Mouse (Mus musculus): ENCODE data around the gene Traip.
"Not testable (repeated sequence)": the region's sequence is repeated elsewhere in the genome, so short reads cannot be mapped to it uniquely, and the experiment has no call there.

Gene Traip

DNA sequence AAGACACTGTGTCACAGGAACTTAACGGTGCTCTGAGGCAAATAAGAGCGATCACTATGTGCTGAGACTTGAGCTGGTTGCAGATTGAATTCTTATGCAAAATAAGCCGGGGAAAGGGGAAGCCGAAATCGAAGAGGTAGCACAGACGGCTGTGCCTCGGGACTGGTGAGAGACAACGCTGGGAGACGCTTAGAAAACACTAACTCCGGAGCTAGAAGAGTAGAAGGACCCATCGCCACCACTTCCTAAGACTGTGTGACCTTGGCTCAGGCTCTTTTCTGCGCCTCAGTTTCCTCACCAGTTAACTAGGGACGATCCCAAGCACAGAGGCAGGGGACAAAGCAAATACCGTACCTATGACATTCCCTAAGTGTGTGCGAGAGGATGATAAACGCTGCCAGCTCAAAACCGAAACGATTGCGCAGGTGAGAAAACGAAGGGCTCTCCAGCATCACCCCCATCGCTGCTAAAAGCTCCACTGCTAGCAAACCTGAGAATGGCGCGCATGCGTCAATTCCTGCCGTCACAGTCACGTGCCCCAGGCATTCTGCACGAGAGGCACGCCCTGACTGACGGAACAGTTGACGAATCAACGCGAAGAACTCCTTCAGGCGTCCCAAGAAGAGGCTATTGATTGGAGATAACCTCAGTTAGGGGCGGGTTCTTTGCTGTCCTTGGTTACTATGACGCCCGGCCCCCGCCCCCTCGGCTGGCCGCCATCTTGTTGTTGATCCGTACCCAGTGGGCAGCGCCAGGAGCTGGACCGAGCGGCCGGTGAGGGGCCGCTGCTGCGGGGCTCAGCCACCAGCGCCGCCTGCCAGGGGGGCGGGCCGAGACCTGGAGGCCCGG is 52.2 kb downstream of the Traip start, which contains the start of gene Ip6k1:
Ip6k1 (plus strand) TSS at position 580 of the 849 bp plus-strand sequence.
- peak; percentile 98 for ATAC-seq (ENCODE audit: low TSS enrichment)

DNA sequence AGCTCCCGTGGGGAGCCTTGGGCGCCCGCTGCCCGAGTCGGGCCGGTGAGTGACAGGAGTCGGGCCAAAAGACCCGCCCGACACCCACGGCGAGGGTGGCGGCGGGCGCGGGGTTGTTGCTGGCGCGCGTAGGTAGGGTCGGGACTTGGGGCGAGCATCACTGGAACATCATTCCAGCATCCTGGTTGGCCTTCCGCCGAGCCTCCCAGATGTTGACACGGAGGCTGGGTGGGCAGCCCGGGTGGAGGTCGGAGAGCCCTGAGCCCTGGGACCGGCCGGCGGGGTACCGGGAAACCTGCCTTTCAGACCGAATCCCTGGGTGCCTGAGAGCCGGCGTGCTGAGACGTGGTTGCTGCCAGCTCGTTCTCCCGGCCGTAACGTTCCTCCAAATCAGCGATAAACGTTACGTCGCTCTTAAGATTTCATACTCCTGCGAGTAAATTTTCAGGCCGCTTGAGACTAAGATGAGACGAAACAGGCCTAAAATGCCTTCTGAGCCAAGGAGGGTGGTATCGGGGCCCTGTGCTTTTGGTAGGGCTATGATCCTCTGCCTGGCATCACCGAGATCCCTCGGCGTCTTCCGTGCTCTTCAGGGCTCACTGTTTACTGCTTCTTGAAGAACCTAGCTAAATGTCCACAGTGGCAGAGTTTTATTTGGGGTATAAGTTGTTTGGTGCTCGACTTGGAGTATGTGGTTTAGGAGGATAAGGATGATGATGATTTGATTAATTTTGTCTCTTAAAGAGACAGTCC is 53.0 kb downstream of the Traip start:
- ATAC-seq (ENCODE audit: low TSS enrichment) = peak; percentile 28

DNA sequence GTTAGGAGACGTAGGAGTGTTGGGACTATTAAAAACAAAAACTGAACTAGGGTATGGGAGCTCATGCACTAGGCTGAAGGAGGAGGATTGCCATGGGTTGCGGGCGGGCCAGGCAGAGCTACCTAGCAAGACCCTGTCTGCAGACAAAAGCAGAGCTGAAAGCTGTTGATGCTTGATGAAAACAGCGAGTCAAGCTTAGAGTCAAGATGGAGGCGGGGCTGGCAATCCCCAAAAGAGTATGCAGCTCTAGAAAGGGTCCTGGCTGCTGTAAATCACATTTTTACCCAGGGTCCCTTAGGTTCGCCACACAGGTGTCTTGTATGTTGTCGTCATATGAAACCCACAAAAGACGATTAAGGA is 53.6 kb downstream of the Traip start:
- no peak for ATAC-seq (ENCODE audit: low TSS enrichment)

DNA sequence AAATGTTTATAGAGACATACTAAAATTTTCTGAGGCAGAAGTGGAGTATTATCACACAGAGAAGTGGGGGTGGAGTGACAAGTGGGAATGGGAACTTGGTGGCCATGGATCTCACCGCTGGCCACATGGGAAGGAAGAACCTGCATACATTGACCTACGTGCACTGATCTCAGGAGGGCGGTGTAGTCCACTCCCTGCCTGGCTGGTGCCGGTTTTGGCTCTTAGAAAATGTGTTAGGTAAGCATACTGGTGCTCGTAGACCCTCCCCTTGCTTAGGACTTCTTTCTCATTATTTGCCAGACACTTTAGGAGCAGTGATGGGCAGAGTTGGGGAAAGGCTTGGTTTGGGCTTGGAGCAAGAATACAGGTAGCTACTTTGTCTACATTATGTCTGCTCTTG is 58.1 kb downstream of the Traip start:
- no peak for ATAC-seq (ENCODE audit: low TSS enrichment)

DNA sequence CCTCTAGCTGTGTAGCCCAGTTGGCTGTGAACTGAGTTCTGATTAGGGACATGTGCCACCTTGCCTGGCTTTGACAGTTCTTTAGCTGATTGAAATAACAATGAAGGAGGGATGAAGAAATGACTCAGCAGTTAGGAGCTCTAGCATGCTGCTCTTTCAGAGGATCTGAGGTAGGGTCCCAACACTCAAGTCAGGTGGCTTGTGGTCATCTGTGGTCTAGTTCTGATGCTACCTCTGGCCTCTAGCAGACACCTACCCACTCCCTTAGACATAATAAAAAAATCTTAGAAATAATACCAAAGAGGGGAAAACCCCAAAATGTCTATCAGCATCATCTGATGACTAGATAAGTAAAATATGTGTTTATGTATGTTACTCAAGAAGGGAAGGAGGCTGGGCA is 60.4 kb downstream of the Traip start:
- ATAC-seq (ENCODE audit: low TSS enrichment) = no peak

DNA sequence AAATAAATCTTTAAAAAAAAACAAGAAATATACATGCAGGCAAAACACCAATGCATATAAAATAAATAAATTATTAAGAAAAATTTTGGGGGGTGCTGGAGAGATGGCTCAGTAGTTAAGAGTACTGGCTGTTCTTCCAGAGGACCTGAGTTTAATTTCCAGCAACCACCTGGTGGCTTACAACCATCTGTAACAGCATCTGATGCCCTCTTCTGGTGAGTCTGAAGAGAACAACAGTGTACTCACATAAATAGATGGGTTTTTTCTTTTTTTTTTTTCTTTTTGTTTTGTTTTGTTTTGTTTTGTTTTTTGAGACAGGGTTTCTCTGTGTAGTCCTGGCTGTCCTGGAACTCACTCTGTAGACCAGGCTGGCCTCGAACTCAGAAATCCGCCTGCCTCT is 63.6 kb downstream of the Traip start:
- not testable (repeated sequence) for ATAC-seq (ENCODE audit: low TSS enrichment)

DNA sequence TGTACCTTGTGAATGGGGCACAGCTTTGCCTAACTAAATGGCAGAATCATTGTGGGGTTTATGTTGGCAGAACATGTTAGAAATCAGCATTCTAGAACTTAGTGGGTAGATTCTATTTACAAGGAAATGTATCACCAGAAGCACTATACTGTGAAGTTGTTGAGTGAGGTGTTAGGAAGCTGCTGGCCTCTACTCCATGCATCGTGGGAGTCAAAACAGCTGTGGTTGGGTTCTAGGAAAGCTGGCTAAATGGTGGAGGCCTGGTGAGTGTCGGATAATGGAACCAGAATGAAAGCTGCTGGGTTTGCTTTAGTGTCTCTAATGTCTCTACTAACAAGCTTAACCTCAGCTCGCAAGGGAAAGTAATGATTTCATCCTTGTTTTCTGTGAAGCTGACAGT is 67.2 kb downstream of the Traip start:
- peak; percentile 98 for ATAC-seq (ENCODE audit: low TSS enrichment)

DNA sequence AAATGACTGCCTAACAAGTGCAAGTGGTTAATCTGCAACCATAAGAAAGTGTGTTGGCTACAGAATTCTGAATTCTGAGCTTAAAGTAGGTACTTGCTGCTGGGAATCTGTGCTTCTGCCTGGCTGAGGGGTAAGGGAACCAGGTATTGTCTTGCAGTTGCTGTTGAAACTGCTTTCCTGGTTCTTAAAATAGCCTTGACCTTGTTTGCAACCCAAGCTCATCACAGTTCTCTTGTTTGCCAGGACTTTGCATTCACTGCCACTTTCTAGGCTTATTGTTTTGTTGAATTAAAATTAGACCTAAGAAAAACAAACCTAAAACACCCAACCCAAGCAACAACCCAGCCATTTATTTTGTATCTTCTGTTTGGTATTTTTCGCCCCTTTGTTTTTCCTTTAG is 70.8 kb downstream of the Traip start:
- no peak for ATAC-seq (ENCODE audit: low TSS enrichment)
